Mouse (Mus musculus): ENCODE data around the gene Mst1. TPM values are rescaled to one million over a fixed set of nuclear protein-coding genes. Genes with fewer than 3 reads are reported as not detected.

Gene Mst1
- polyA plus RNA-seq (2014; fragmentation: Nextera tagmentation; extraction: Ambion mirVana): 0.18 and 0.20 TPM in 2 replicates

DNA sequence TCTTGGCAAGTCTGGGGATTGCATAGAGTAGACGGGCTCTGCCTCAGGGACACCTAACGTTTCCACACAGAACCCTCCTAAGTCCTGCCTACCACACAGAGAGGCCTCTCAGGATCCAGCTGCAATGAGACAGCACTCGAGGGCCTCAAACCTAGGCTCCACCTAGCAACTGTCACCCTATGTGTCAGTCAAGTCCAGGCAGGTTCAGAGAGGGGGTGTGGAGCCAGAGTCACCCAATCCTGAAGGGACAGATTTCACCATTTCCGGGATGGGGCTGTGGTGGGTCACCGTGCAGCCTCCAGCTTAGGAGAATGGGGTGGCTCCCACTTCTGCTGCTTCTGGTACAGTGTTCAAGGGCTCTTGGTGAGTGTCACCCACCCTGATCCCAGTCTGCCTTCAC, at the start of gene Mst1:
Mst1 (plus strand) TSS at position 269 of the 400 bp plus-strand sequence.
- peak; percentile 28; the same call in 1 of the 2 replicates for ATAC-seq (ENCODE audit: insufficient read depth)

DNA sequence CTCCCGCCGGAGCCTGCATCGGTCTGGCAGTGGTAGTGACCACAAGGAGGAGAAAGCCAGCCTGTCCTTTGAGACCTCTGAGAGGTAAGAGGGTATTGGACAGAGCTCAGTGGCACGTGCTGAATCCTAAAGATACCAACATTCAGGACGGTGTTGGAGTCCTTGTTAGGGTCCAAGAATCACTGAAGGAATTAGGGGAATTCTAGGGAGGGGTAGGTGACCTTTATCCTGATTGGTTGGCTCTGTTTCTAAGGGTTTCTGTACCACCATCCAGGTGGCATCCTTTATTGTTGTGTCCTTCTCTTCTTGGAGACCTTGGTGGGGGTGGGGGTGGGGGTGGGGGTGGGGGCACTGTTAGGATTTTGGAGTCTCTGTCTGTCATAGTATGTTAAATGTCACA, 48.1 kb upstream of the Mst1 start:
- no peak overlapping the region for H3K27ac ChIP-seq (ENCODE audit: low read depth)
- WGBS: 85% methylated on average over 5 of the region's 5 CpGs
- H3K4me1 ChIP-seq (ENCODE audit: insufficient read depth): no peaks in the 10 kb centered on the region
- no peaks in the 10 kb centered on the region for H3K27me3 ChIP-seq (ENCODE audit: insufficient read depth, low read length)
- no peak for DNase-seq
- no peak for ATAC-seq (ENCODE audit: insufficient read depth)
- peaks cover 54% of the 10 kb centered on the region for H3K36me3 ChIP-seq (ENCODE audit: insufficient read depth)
- no peaks in the 10 kb centered on the region for H3K9me3 ChIP-seq (ENCODE audit: low read depth, low read length)
- H3K4me3 ChIP-seq (ENCODE audit: low read depth, low read length): no peak overlapping the region
- no peak for TF ChIP-seq CTCF (IDR thresholded peaks at IDR 0.05; ENCODE audit: low read depth)
- H3K4me2 ChIP-seq: no peak overlapping the region
- no peak overlapping the region for H3K9ac ChIP-seq

More for the DNA sequence above, at the start of gene Mst1:
- Histone ChIP-seq H3K4me1 (ENCODE audit: insufficient read depth) (no peaks in the 10 kb centered on the region), H3K4me3 (ENCODE audit: low read depth, low read length) (peak within 1 kb of the TSS; percentile 85), H3K4me2 (peak within 1 kb of the TSS; percentile 73), H3K36me3 (ENCODE audit: insufficient read depth) (peaks cover 16% of the 10 kb centered on the region; the same call in 1 of the 2 replicates), H3K27ac (ENCODE audit: low read depth) (peak within 1 kb of the TSS; percentile 42; the same call in 1 of the 2 replicates), H3K9ac (peak within 1 kb of the TSS; percentile 95), H3K9me3 (ENCODE audit: low read depth, low read length) (no peaks in the 10 kb centered on the region), H3K27me3 (ENCODE audit: insufficient read depth, low read length) (peaks cover 26% of the 10 kb centered on the region)
- no peak for TF ChIP-seq CTCF (IDR thresholded peaks at IDR 0.05; ENCODE audit: low read depth)
- no peak for DNase-seq
- 74% methylated on average over 5 of the region's 5 CpGs for WGBS

DNA sequence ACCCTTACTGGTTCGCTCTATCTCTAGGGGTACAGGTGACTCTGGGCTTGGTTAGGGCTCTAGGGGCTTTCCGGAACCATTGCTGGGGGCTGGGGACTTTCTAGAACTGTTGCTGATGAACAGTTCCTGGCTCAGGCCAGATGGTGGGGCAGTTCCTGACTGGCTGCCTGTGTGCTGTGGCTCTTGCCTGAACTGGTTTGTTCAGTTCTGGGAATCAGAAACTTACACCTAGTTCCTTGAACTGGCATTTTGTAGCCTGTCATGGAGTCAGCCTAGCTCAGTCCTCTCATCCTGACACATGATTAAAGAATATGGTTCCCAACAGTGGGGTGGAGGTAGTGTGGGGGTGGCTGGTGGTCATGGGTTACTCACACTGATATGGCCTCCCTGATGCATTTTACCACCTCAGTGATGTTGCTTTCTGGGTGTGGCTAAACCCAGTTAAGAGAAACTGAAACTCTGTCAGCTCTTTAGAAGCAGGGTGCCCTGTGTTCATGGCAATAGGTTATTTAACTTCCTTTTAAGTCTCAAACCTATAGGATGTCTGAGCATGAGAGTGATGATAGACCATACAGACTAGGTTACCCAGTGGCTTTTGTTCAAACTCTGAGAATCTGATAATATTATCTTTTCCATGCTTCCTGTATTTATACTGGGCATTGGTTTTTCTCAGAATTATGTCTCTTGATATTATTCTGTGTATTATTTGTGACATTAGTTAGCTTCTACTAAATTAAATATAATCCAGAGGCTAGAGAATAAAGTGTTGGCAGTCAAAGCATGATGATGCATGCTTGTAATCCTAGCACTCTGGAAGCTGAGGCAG, 44.7 kb upstream of the Mst1 start:
- H3K27ac ChIP-seq (ENCODE audit: low read depth): no peak overlapping the region
- H3K4me2 ChIP-seq: no peak overlapping the region
- H3K4me1 ChIP-seq (ENCODE audit: insufficient read depth): no peaks in the 10 kb centered on the region
- peaks cover 59% of the 10 kb centered on the region for H3K36me3 ChIP-seq (ENCODE audit: insufficient read depth)
- no peaks in the 10 kb centered on the region for H3K27me3 ChIP-seq (ENCODE audit: insufficient read depth, low read length)
- 94% methylated on average over 2 of the region's 2 CpGs for WGBS
- TF ChIP-seq CTCF (IDR thresholded peaks at IDR 0.05; ENCODE audit: low read depth): no peak
- no peak overlapping the region for H3K4me3 ChIP-seq (ENCODE audit: low read depth, low read length)
- no peaks in the 10 kb centered on the region for H3K9me3 ChIP-seq (ENCODE audit: low read depth, low read length)
- DNase-seq: no peak
- no peak overlapping the region for H3K9ac ChIP-seq
- ATAC-seq (ENCODE audit: insufficient read depth): no peak

DNA sequence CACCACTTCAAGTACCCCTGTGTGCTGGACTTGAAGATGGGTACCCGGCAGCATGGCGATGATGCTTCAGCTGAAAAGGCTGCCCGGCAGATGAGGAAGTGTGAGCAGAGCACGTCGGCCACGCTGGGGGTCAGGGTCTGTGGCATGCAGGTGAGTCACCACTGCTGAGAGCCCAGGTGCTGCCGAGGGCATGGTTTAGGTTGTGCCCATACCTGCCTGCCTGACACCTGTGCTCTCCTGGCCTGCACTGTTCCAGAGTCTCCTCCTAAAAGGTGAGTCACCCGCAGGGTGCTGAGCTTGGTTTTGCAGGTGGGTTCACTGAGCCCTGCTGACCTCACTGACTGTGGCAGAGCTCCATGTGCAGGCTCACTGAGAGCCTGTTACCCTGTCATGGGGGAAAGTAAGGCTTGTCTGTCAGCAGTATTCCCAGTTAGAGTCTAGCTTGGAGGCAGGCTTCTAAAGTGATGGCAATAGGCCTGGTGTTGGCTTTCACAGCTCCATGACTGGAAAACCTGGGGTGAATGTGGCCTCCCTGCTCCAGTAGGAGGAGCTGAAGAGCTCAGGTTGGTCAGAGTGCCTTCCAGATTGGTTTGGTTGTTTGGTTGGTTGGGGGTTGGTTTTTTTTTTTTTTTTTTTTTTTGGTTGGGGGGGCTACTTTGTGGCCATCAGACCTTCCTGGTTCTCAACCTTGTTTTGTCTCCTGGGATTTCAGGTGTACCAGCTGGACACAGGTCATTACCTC, 35.3 kb upstream of the Mst1 start:
- DNase-seq (no peak), ATAC-seq (ENCODE audit: insufficient read depth) (no peak)
- H3K27ac ChIP-seq (ENCODE audit: low read depth): no peak overlapping the region
- 92% methylated on average over 8 of the region's 8 CpGs for WGBS
- no peak overlapping the region for H3K4me2 ChIP-seq
- H3K4me3 ChIP-seq (ENCODE audit: low read depth, low read length): no peak overlapping the region
- TF ChIP-seq CTCF (IDR thresholded peaks at IDR 0.05; ENCODE audit: low read depth): peak; percentile 9; the same call in 1 of the 2 replicates
- H3K27me3 ChIP-seq (ENCODE audit: insufficient read depth, low read length): no peaks in the 10 kb centered on the region
- no peaks in the 10 kb centered on the region for H3K9me3 ChIP-seq (ENCODE audit: low read depth, low read length)
- H3K4me1 ChIP-seq (ENCODE audit: insufficient read depth): 0 out of 2 replicates have a peak, but pooled peaks cover 3% of the 10 kb centered on the region
- H3K9ac ChIP-seq: no peak overlapping the region
- H3K36me3 ChIP-seq (ENCODE audit: insufficient read depth): peaks cover 60% of the 10 kb centered on the region

DNA sequence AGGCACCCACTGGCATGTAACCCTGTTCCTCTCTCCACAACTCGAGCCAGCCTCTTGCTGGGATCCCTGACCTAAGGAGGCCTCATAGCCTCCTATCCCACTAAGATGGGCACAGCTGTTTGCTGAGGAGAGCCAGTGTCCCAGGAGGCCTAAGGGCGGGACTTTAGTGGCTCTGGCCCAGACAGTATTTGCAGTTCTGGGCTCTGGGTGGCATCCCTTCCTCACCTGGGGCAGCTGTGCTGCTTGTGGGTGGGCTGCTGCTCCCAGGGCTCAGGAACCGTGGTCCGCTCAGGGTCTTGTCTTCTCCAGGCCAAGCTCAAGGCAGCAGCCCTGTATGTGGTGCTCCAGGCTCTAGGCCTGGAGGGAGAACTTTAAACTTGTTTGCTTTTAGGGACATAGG, 33.7 kb upstream of the Mst1 start:
- H3K4me3 ChIP-seq (ENCODE audit: low read depth, low read length): no peak overlapping the region
- no peaks in the 10 kb centered on the region for H3K27me3 ChIP-seq (ENCODE audit: insufficient read depth, low read length)
- no peak overlapping the region for H3K4me2 ChIP-seq
- peaks cover 60% of the 10 kb centered on the region for H3K36me3 ChIP-seq (ENCODE audit: insufficient read depth)
- no peaks in the 10 kb centered on the region for H3K9me3 ChIP-seq (ENCODE audit: low read depth, low read length)
- H3K9ac ChIP-seq: no peak overlapping the region
- 0 out of 2 replicates have a peak, but pooled peaks cover 3% of the 10 kb centered on the region for H3K4me1 ChIP-seq (ENCODE audit: insufficient read depth)
- no peak overlapping the region for H3K27ac ChIP-seq (ENCODE audit: low read depth)
- ATAC-seq (ENCODE audit: insufficient read depth): no peak
- TF ChIP-seq CTCF (IDR thresholded peaks at IDR 0.05; ENCODE audit: low read depth): no peak
- DNase-seq: no peak
- 85% methylated on average over 4 of the region's 4 CpGs for WGBS

DNA sequence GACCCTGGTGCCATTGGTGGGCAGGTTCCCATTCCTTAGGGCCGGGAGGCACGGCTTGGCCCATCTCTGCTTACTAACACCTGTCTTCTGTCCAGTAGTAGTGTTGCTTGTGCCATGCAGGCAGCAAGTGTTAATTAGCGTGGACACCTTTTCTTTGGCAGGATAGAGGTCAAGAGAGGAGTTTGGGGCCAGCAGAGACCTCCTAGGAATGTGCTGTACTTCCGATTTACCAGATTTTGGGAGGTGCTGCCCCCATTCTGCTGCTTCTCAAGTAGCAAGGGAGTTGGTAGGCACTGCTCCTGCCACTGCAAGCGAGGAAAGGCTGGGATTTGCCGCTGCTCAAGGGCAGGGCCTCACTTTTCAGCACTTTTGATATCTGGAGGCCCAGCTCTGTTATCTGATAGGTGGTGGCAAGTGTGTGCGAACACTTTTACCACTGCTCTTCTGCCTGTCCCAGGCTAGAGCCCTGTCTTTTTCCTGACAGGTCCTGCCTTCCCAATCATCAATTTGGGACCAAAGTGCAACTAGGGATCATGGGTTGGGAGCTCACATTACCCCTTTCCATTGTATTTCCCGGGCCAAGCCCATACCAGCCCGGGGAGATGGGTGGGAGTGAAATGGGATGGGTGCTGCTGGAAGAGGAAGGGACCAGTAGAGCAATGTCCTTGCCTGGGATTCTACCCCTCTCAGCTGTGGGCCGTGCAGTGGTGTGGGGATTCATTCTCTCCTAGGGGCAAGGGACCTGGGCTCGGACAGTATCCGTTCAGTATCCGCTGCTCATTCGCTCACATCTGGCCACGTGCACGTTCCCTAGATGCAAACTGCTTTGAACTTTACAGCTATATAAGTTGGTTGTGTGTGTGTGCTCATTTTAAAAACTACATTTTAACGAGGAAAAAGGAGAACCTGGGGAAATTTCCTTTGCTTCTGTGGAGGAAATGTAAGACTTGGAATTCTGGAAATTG, 32.4 kb upstream of the Mst1 start:
- Histone ChIP-seq H3K9me3 (ENCODE audit: low read depth, low read length) (no peaks in the 10 kb centered on the region), H3K9ac (peak overlapping the region; percentile 57), H3K4me3 (ENCODE audit: low read depth, low read length) (peak overlapping the region; percentile 78), H3K27me3 (ENCODE audit: insufficient read depth, low read length) (no peaks in the 10 kb centered on the region), H3K36me3 (ENCODE audit: insufficient read depth) (peaks cover 59% of the 10 kb centered on the region), H3K4me2 (peak overlapping the region; percentile 91), H3K27ac (ENCODE audit: low read depth) (peak overlapping the region; percentile 77), H3K4me1 (ENCODE audit: insufficient read depth) (0 out of 2 replicates have a peak, but pooled peaks cover 3% of the 10 kb centered on the region)
- DNase-seq (no peak), ATAC-seq (ENCODE audit: insufficient read depth) (no peak)
- WGBS: 43% methylated on average over 17 of the region's 17 CpGs
- no peak for TF ChIP-seq CTCF (IDR thresholded peaks at IDR 0.05; ENCODE audit: low read depth)

Measured in lung, embryonic 14.5 days (tissue).